Mouse (Mus musculus): ENCODE measurements at regions not wholly inside any gene's neighbourhood (a gene's known extent, or its start where the extent isn't known, plus 50 kb on each side); places are given as distances from the start of the nearest gene placed in this dataset.

GRCm38 (mm10) chr9:98712023-98712563 is 110.6 kb upstream of the Mrps22 start:
- TF ChIP-seq FLI1 (IDR thresholded peaks at IDR 0.05; ENCODE audit: low read length), result no peak
- TF ChIP-seq GATA1 (IDR thresholded peaks at IDR 0.05; ENCODE audit: borderline replicate concordance, low read length), result no peak

Data from megakaryocyte, embryonic 14.5 days (primary cell).